Mouse (Mus musculus) kidney, postnatal 25 days (tissue): Measurements from ENCODE around the gene Fam104a.
"Not testable (repeated sequence)": the region's sequence is repeated elsewhere in the genome, so short reads cannot be mapped to it uniquely, and the experiment has no call there.

Experiments used
- DNase-seq, 2 experiments: peaks; one replicate each; pipeline ENCODE4 v3.0.0; 2021; ENCODE audit warnings: mixed read lengths in 2 of 2

Fam104a gene

GRCm38 (mm10) chr11:113661835-113662351 lies 22.1 kb downstream of the Fam104a start:
- DNase-seq = no peak

GRCm38 (mm10) chr11:113660940-113661339 lies 23.0 kb downstream of the Fam104a start:
- DNase-seq = no peak

- DNase-seq = not testable (repeated sequence)
Measured at GRCm38 (mm10) chr11:113660213-113660612, 23.7 kb downstream of the Fam104a start.

GRCm38 (mm10) chr11:113658763-113659162 lies 25.2 kb downstream of the Fam104a start:
- DNase-seq = no peak

- peak; percentile 36 to 79 for DNase-seq
Measured at GRCm38 (mm10) chr11:113658319-113658718, 25.6 kb downstream of the Fam104a start.

- no peak for DNase-seq
Measured at GRCm38 (mm10) chr11:113657221-113657620, 26.7 kb downstream of the Fam104a start.

GRCm38 (mm10) chr11:113656511-113656932 lies 27.4 kb downstream of the Fam104a start:
- DNase-seq = no peak

GRCm38 (mm10) chr11:113654561-113655270 lies 29.2 kb downstream of the Fam104a start:
- DNase-seq = no peak

GRCm38 (mm10) chr11:113654105-113654504 lies 29.9 kb downstream of the Fam104a start:
- no peak for DNase-seq

- DNase-seq = peak; percentile 56 to 85
Measured at GRCm38 (mm10) chr11:113652516-113652915, 31.4 kb downstream of the Fam104a start.

- DNase-seq = peak; percentile 53 to 63
Measured at GRCm38 (mm10) chr11:113651907-113652273, 32.1 kb downstream of the Fam104a start.

- DNase-seq = no peak
Measured at GRCm38 (mm10) chr11:113651206-113651906, 32.6 kb downstream of the Fam104a start.

GRCm38 (mm10) chr11:113649353-113650210 lies 34.4 kb downstream of the Fam104a start, which contains the start of gene Slc39a11:
Slc39a11 (minus strand) TSS chr11:113650079.
- DNase-seq = peak; percentile 68 to 80

GRCm38 (mm10) chr11:113648690-113649352 lies 35.1 kb downstream of the Fam104a start, which contains the start of gene Cog1:
Cog1 (plus strand) TSS chr11:113649169.
- no peak for DNase-seq

- peak; percentile 84 to 85 for DNase-seq
Measured at GRCm38 (mm10) chr11:113648152-113648551, 35.8 kb downstream of the Fam104a start.

- no peak for DNase-seq
Measured at GRCm38 (mm10) chr11:113645181-113645580, 38.8 kb downstream of the Fam104a start.

GRCm38 (mm10) chr11:113638680-113639079 lies 45.3 kb downstream of the Fam104a start:
- no peak for DNase-seq

- no peak for DNase-seq
Measured at GRCm38 (mm10) chr11:113634699-113635121, 49.2 kb downstream of the Fam104a start.

- DNase-seq = no peak
Measured at GRCm38 (mm10) chr11:113633398-113633797, 50.6 kb downstream of the Fam104a start.

GRCm38 (mm10) chr11:113632303-113632702 lies 51.7 kb downstream of the Fam104a start:
- DNase-seq = no peak

GRCm38 (mm10) chr11:113631862-113632261 lies 52.1 kb downstream of the Fam104a start:
- DNase-seq = no peak

- no peak for DNase-seq
Measured at GRCm38 (mm10) chr11:113631302-113631701, 52.7 kb downstream of the Fam104a start.
